Mouse (Mus musculus) liver, adult 2 months (tissue): Measurements from ENCODE around the gene Tmem8b. TPM values are rescaled to one million over a fixed set of nuclear protein-coding genes. Genes with fewer than 3 reads are reported as not detected.
A peak's percentile ranks its signal among the peaks of the same experiment; 100 is the strongest.

Experiments used
- DNase-seq: peaks from one replicate; pipeline ENCODE4 v3.0.0-alpha.2; 2011; ENCODE audit warnings: low read depth, low spot score; ENCODE audit errors: extremely low read depth
- H3K27ac ChIP-seq: fragments of 200-500 bp; replicated peaks from 2 replicates; pipeline ENCODE4 v1.5.1; 2012; ENCODE audit warnings: low read depth, mild to moderate bottlenecking, control low read depth, inconsistent platforms, low read length; ENCODE audit not compliant: insufficient read depth
- H3K27me3 ChIP-seq: fragments of 200-500 bp; 2 replicates; pipeline ENCODE4 v1.6.1; 2012; ENCODE audit warnings: mild to moderate bottlenecking, moderate library complexity, low read length, inconsistent platforms; ENCODE audit not compliant: control insufficient read depth, insufficient read depth
- H3K36me3 ChIP-seq: fragments of 200-500 bp; 2 replicates; pipeline ENCODE4 v1.6.1; 2012; ENCODE audit warnings: low read length, inconsistent platforms; ENCODE audit not compliant: control insufficient read depth, insufficient read depth
- H3K4me1 ChIP-seq: fragments of 200-500 bp; 2 replicates; pipeline ENCODE4 v1.6.1; 2011; ENCODE audit warnings: low read length; ENCODE audit not compliant: control insufficient read depth, insufficient read depth
- H3K4me3 ChIP-seq: fragments of 200-500 bp; 2 replicates; pipeline ENCODE4 v1.5.1; 2011; ENCODE audit warnings: low read depth, mild to moderate bottlenecking, control low read depth, low read length, moderate library complexity; ENCODE audit not compliant: insufficient read depth
- H3K79me2 ChIP-seq: fragments of 200-500 bp; 2 replicates; pipeline ENCODE4 v1.6.1; 2012; ENCODE audit warnings: inconsistent platforms, mild to moderate bottlenecking, low read length, moderate library complexity; ENCODE audit not compliant: control insufficient read depth, insufficient read depth
- H3K9ac ChIP-seq: fragments of 200-500 bp; 2 replicates; pipeline ENCODE4 v1.6.1; 2012; ENCODE audit warnings: low read depth, mild to moderate bottlenecking, control low read depth, inconsistent platforms, low read length
- CTCF ChIP-seq: fragments of 200-500 bp; IDR thresholded peaks from 2 replicates; pipeline ENCODE4 v1.5.1; 2011; ENCODE audit warnings: low read depth, low read length, control low read depth
- POLR2A ChIP-seq: fragments of 200-500 bp; IDR thresholded peaks from 2 replicates; pipeline ENCODE4 v1.6.1; 2011; ENCODE audit warnings: low read length, control low read depth; ENCODE audit not compliant: insufficient read depth; ENCODE audit errors: extremely low read depth
- WGBS: fragments of 180-500 bp; shearing (Covaris S2); methylation state at CpG from one replicate; pipeline ENCODE4 v1.1.7; 2018; 5-methylcytosine and 5-hydroxymethylcytosine counted together
- polyA plus RNA-seq: library from polyadenylated mRNA; depleted of rRNA; stranded (reverse); fragments of >200 nt; gene quantifications from 2 replicates; pipeline ENCODE4 v1.2.3, GENCODE M21; 2012; rRNA removed
- total RNA-seq: library from RNA; depleted of rRNA; stranded (reverse); fragments of >200 nt; gene quantifications from 2 replicates; pipeline ENCODE4 v1.2.3, GENCODE M21; 2014; rRNA removed

The Tmem8b gene
- total RNA-seq = 0.46 and 0.81 TPM in 2 replicates
- polyA plus RNA-seq = 1.8 and 1.9 TPM in 2 replicates

GRCm38 (mm10) chr4:43668782-43669427, at the start of gene Tmem8b, which contains the start of gene Fam221b:
TSS of gene Tmem8b (plus strand) at chr4:43668971.
TSS of gene Fam221b (minus strand) at chr4:43669145.
- Histone ChIP-seq H3K4me3 (peak within 1 kb of the TSS; percentile 77), H3K79me2 (no peaks in the 10 kb centered on the region), H3K9ac (peak within 1 kb of the TSS; percentile 73), H3K27me3 (no peaks in the 10 kb centered on the region), H3K27ac (no peak within 1 kb of the TSS), H3K4me1 (peaks cover 7% of the 10 kb centered on the region; the same call in 1 of the 2 replicates), H3K36me3 (no peaks in the 10 kb centered on the region)
- DNase-seq = peak; percentile 74
- no peak for TF ChIP-seq POLR2A
- TF ChIP-seq CTCF = no peak
- 2% methylated on average over 38 of the region's 41 CpGs for WGBS

GRCm38 (mm10) chr4:43620146-43620778, 48.5 kb upstream of the Tmem8b start:
- H3K27ac ChIP-seq = peak overlapping the region; percentile 62
- H3K79me2 ChIP-seq = no peaks in the 10 kb centered on the region
- no peak overlapping the region for H3K4me3 ChIP-seq
- peak; percentile 98 for DNase-seq
- no peak overlapping the region for H3K9ac ChIP-seq
- 18% methylated on average over 4 of the region's 4 CpGs for WGBS
- H3K4me1 ChIP-seq = peaks cover 9% of the 10 kb centered on the region
- no peaks in the 10 kb centered on the region for H3K27me3 ChIP-seq
- TF ChIP-seq CTCF = no peak
- TF ChIP-seq POLR2A = no peak
- H3K36me3 ChIP-seq = no peaks in the 10 kb centered on the region

- H3K4me3 ChIP-seq = peak overlapping the region; percentile 26; the same call in 1 of the 2 replicates
- H3K9ac ChIP-seq = peak overlapping the region; percentile 59; the same call in 1 of the 2 replicates
- H3K36me3 ChIP-seq = no peaks in the 10 kb centered on the region
- no peaks in the 10 kb centered on the region for H3K27me3 ChIP-seq
- no peaks in the 10 kb centered on the region for H3K79me2 ChIP-seq
- TF ChIP-seq POLR2A (0 out of 2 replicates have a peak, but pooled peaks have one; percentile 30), CTCF (peak; percentile 22; the same call in 1 of the 2 replicates)
- peaks cover 7% of the 10 kb centered on the region; the same call in 1 of the 2 replicates for H3K4me1 ChIP-seq
- peak; percentile 85 for DNase-seq
- WGBS = 53% methylated on average over 20 of the region's 20 CpGs
- H3K27ac ChIP-seq = peak overlapping the region; percentile 69
Measured at GRCm38 (mm10) chr4:43629106-43629817, 39.5 kb upstream of the Tmem8b start.

GRCm38 (mm10) chr4:43630030-43630581, 38.7 kb upstream of the Tmem8b start:
- WGBS = 2% methylated on average over 5 of the region's 5 CpGs
- TF ChIP-seq POLR2A (no peak), CTCF (peak; percentile 59)
- peak overlapping the region; percentile 72 for H3K9ac ChIP-seq

GRCm38 (mm10) chr4:43630671-43631045, 38.1 kb upstream of the Tmem8b start:
- Histone ChIP-seq H3K27ac (no peak overlapping the region), H3K4me3 (no peak overlapping the region), H3K79me2 (no peaks in the 10 kb centered on the region), H3K36me3 (no peaks in the 10 kb centered on the region), H3K27me3 (no peaks in the 10 kb centered on the region), H3K4me1 (peaks cover 6% of the 10 kb centered on the region; the same call in 1 of the 2 replicates), H3K9ac (no peak overlapping the region)
- no peak for DNase-seq
- TF ChIP-seq POLR2A (no peak), CTCF (no peak)
- 50% methylated on average over 5 of the region's 5 CpGs for WGBS

More at GRCm38 (mm10) chr4:43630030-43630581, 38.7 kb upstream of the Tmem8b start:
- H3K4me1 ChIP-seq = peaks cover 6% of the 10 kb centered on the region; the same call in 1 of the 2 replicates
- H3K36me3 ChIP-seq = no peaks in the 10 kb centered on the region
- DNase-seq = peak; percentile 80
- H3K27me3 ChIP-seq = no peaks in the 10 kb centered on the region
- peak overlapping the region; percentile 34; the same call in 1 of the 2 replicates for H3K27ac ChIP-seq
- no peak overlapping the region for H3K4me3 ChIP-seq
- H3K79me2 ChIP-seq = no peaks in the 10 kb centered on the region
